Mouse (Mus musculus) liver, embryonic 13.5 days (tissue): ENCODE measurements around the gene Stard3. TPM values are rescaled to one million over a fixed set of nuclear protein-coding genes. Genes with fewer than 3 reads are reported as not detected.

Experiments
- ATAC-seq: fragments of 200-750 bp; cut with Nextera tagmentation; 2 replicates; pipeline ENCODE4 v1.8.0; 2017; ENCODE audit warnings: low read depth, mild to moderate bottlenecking, moderate number of reproducible peaks, moderate library complexity
- DNase-seq: peaks from one replicate; pipeline ENCODE4 v3.0.0; 2022
- H3K27ac ChIP-seq: fragments of 300-500 bp; sonication (generic); 2 replicates; pipeline ENCODE4 v1.5.1; 2015; ENCODE audit warnings: moderate library complexity, mild to moderate bottlenecking, inconsistent platforms
- H3K27me3 ChIP-seq: fragments of 300-500 bp; sonication (generic); 2 replicates; pipeline ENCODE4 v1.6.1; 2015; ENCODE audit warnings: mild to moderate bottlenecking, inconsistent platforms
- H3K36me3 ChIP-seq: fragments of 300-500 bp; sonication (generic); 2 replicates; pipeline ENCODE4 v1.6.1; 2015; ENCODE audit warnings: mild to moderate bottlenecking, inconsistent platforms
- H3K4me1 ChIP-seq: fragments of 300-500 bp; sonication (generic); replicated peaks from 2 replicates; pipeline ENCODE4 v1.6.1; 2015; ENCODE audit warnings: inconsistent platforms
- H3K4me2 ChIP-seq: fragments of 300-500 bp; sonication (generic); 2 replicates; pipeline ENCODE4 v1.6.1; 2015; ENCODE audit warnings: inconsistent platforms, mild to moderate bottlenecking, moderate library complexity
- H3K4me3 ChIP-seq: fragments of 300-500 bp; sonication (generic); replicated peaks from 2 replicates; pipeline ENCODE4 v1.5.1; 2015; ENCODE audit warnings: mild to moderate bottlenecking, inconsistent platforms
- H3K9ac ChIP-seq: fragments of 300-500 bp; sonication (generic); 2 replicates; pipeline ENCODE4 v1.6.1; 2015; ENCODE audit warnings: mild to moderate bottlenecking, inconsistent platforms
- H3K9me3 ChIP-seq: fragments of 300-500 bp; sonication (generic); replicated peaks from 2 replicates; pipeline ENCODE4 v1.6.1; 2016; ENCODE audit warnings: inconsistent platforms
- WGBS: fragments of 180-500 bp; shearing (Covaris S2); methylation state at CpG from one replicate; pipeline ENCODE4 v1.1.7; 2015; ENCODE audit not compliant: insufficient replicate concordance; 5-methylcytosine and 5-hydroxymethylcytosine counted together
- polyA plus RNA-seq: library from polyadenylated mRNA; unstranded; fragments of >200 nt; fragmentation: Nextera tagmentation; extraction: Ambion mirVana; gene quantifications from 2 replicates; pipeline ENCODE4 v1.2.1, GENCODE M21; 2015

Stard3 gene
- polyA plus RNA-seq, 1 experiment from 2014 or later: 14.1 TPM

DNA sequence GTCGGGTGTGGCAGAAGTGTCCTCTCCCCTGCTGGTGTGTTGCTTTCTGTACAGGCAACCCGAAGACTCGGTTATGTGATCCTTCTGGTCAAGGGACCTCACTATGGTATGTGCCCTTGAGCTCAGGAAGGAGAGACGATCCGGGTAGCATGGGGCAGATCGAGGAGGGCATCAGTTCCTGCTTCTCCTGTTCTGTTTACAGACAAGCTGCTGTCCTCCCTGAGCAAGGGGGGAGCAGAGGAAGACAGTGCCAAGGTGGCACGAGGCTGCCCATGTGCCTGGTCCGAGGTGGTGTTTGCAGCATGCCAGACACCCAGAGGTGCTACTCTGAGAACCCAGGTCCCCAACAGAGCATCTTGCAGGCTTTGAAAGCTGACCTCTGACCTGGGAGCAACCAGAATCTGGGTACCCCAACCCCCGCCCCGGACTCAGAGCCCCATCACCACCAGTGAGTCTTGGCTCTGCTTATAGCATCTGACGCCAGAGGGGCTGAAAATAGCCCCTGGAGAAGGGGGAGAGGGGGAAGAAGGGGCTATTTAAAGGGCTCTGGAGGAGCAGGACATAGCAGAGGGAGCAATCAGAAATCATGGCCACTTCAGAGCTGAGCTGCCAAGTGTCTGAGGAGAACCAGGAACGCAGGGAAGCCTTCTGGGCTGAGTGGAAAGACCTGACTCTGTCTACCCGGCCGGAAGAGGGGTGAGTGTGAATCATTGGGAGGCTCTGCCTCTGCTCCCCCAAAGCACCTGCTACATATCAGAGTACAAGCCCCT, 25.3 kb downstream of the Stard3 start, which contains the start of gene Tcap:
Gene Tcap (plus strand): TSS at position 551 of the 770 bp plus-strand sequence.
- Histone ChIP-seq H3K27me3 (peaks cover 55% of the 10 kb centered on the region), H3K9me3 (no peaks in the 10 kb centered on the region), H3K4me2 (no peak within 1 kb of the TSS), H3K4me3 (no peak within 1 kb of the TSS), H3K9ac (no peak within 1 kb of the TSS), H3K27ac (no peak within 1 kb of the TSS), H3K4me1 (0 out of 2 replicates have a peak, but pooled peaks cover 3% of the 10 kb centered on the region), H3K36me3 (peaks cover 22% of the 10 kb centered on the region)
- 45% methylated on average over 14 of the region's 14 CpGs for WGBS
- DNase-seq (no peak), ATAC-seq (no peak)

- DNase-seq: no peak
- Histone ChIP-seq H3K27me3 (peaks cover 63% of the 10 kb centered on the region), H3K9me3 (no peaks in the 10 kb centered on the region), H3K4me3 (no peak overlapping the region), H3K9ac (no peak overlapping the region), H3K27ac (no peak overlapping the region), H3K4me2 (no peak overlapping the region), H3K4me1 (peaks cover 5% of the 10 kb centered on the region), H3K36me3 (peaks cover 16% of the 10 kb centered on the region)
- 60% methylated on average over 20 of the region's 20 CpGs for WGBS
- no peak for ATAC-seq
Observed at GRCm38 (mm10) chr11:98384216-98384615, 26.0 kb downstream of the Stard3 start.

GRCm38 (mm10) chr11:98384721-98385637, 26.8 kb downstream of the Stard3 start:
- 53% methylated on average over 8 of the region's 8 CpGs for WGBS
- peaks cover 9% of the 10 kb centered on the region for H3K36me3 ChIP-seq
- DNase-seq: no peak
- H3K27me3 ChIP-seq: peaks cover 66% of the 10 kb centered on the region
- ATAC-seq: no peak
- no peak overlapping the region for H3K4me3 ChIP-seq
- H3K4me2 ChIP-seq: no peak overlapping the region
- H3K27ac ChIP-seq: no peak overlapping the region
- H3K4me1 ChIP-seq: peaks cover 6% of the 10 kb centered on the region
- no peaks in the 10 kb centered on the region for H3K9me3 ChIP-seq
- no peak overlapping the region for H3K9ac ChIP-seq

DNA sequence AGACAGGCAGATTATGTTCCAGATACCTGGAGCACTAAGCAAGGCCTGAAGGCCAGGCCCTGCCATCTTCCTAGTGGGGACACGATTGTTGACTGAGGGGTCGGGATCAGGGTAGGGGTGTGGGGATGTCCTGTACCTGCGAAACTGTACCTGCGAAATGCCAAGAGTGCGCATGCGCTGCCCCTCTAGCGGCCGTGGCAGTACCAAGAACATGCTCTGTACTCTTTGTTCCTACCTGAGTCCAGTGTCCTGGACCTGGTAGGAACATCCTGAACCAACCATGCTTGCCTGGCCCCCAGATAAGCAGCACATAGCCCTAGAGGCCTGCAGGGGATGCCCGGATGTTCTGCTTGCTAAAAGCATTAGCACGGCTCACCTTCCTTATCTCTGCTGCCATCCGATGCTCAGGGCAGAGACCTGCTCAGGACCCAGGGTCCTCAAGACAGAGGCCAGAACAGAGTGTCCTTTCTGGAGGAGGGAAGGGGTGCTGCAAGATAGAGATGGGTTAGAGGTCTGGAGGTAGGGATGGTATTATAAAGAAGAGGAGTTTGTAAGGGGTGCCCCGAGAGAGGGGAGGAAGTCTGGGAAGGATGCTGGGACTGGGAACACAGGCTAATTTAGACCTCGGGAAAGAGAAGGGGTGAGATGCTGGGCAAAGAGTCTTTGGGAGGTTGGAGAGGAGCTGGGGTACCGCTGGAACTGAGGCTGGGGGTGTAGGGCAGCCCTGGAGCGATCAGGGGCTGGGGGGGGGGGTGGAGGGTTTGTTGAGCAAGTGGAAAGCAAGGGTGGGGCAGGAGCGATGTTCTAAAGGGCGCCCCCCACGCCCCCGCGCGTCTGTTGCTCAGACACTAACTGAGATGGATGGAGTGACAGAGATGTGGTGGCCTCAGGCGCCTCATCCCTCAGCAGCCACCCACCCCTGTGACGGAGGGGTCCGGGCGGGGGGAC, 27.7 kb downstream of the Stard3 start, which contains the start of gene Pnmt:
Gene Pnmt (plus strand): TSS at position 813 of the 948 bp plus-strand sequence.
- DNase-seq (no peak), ATAC-seq (no peak)
- Histone ChIP-seq H3K9me3 (no peaks in the 10 kb centered on the region), H3K36me3 (no peaks in the 10 kb centered on the region), H3K4me3 (no peak within 1 kb of the TSS), H3K4me1 (peaks cover 6% of the 10 kb centered on the region), H3K27me3 (peaks cover 74% of the 10 kb centered on the region), H3K9ac (no peak within 1 kb of the TSS), H3K4me2 (no peak within 1 kb of the TSS), H3K27ac (no peak within 1 kb of the TSS)
- 41% methylated on average over 25 of the region's 25 CpGs for WGBS

DNA sequence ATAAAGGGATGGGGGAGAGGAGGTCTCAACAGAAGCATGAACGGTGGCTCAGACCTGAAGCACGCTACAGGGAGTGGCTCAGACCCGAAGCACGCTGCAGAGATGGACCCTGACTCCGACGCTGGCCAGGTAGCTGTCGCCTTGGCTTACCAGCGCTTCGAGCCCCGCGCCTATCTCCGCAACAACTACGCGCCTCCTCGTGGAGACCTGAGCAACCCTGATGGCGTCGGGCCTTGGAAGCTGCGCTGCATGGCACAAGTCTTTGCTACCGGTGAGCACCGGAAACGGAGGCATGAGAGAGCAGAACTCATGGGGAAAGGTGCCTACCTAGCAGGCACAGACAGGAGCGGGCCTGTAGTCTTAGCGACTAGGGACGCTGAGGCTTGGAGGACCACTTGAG, 28.4 kb downstream of the Stard3 start:
- Histone ChIP-seq H3K36me3 (no peaks in the 10 kb centered on the region), H3K27ac (no peak overlapping the region), H3K4me1 (peaks cover 9% of the 10 kb centered on the region), H3K4me3 (no peak overlapping the region), H3K27me3 (peaks cover 74% of the 10 kb centered on the region), H3K9me3 (no peaks in the 10 kb centered on the region), H3K4me2 (no peak overlapping the region), H3K9ac (no peak overlapping the region)
- DNase-seq: no peak
- no peak for ATAC-seq
- WGBS: 18% methylated on average over 24 of the region's 24 CpGs

DNA sequence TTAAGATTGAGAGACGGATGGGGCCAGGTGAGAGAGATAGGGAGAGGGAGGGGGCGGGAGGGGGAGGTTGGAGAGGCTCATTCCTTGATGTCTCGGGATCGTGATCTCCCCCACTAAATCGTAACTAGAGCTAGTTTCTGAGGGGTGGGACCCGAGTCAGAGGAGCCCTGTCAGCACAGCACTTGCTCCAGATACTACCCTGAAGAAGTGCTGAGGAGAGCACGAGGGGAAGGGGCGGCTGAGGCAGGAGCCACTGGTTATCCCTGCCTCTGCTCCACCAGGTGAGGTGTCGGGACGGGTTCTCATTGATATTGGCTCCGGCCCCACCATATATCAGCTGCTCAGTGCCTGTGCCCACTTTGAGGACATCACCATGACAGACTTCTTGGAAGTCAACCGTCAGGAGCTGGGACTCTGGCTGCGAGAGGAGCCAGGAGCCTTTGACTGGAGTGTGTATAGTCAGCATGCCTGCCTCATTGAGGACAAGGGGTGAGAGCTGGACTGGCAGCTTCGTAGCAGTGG, 28.9 kb downstream of the Stard3 start:
- H3K9ac ChIP-seq: no peak overlapping the region
- peaks cover 14% of the 10 kb centered on the region for H3K4me1 ChIP-seq
- no peaks in the 10 kb centered on the region for H3K36me3 ChIP-seq
- peaks cover 74% of the 10 kb centered on the region for H3K27me3 ChIP-seq
- WGBS: 42% methylated on average over 14 of the region's 14 CpGs
- ATAC-seq (no peak), DNase-seq (no peak)
- no peak overlapping the region for H3K4me2 ChIP-seq
- H3K27ac ChIP-seq: no peak overlapping the region
- H3K9me3 ChIP-seq: no peaks in the 10 kb centered on the region
- no peak overlapping the region for H3K4me3 ChIP-seq

- DNase-seq: no peak
- Histone ChIP-seq H3K36me3 (no peaks in the 10 kb centered on the region), H3K27me3 (peaks cover 70% of the 10 kb centered on the region), H3K4me1 (peaks cover 26% of the 10 kb centered on the region), H3K9me3 (no peaks in the 10 kb centered on the region), H3K27ac (no peak overlapping the region), H3K4me2 (no peak overlapping the region), H3K4me3 (no peak overlapping the region), H3K9ac (no peak overlapping the region)
- 68% methylated on average over 10 of the region's 10 CpGs for WGBS
- no peak for ATAC-seq
Observed at GRCm38 (mm10) chr11:98388282-98388681, 30.1 kb downstream of the Stard3 start.

- Histone ChIP-seq H3K4me1 (peaks cover 36% of the 10 kb centered on the region), H3K9me3 (no peaks in the 10 kb centered on the region), H3K27me3 (peaks cover 60% of the 10 kb centered on the region), H3K9ac (no peak overlapping the region), H3K36me3 (no peaks in the 10 kb centered on the region), H3K4me3 (no peak overlapping the region), H3K27ac (no peak overlapping the region), H3K4me2 (no peak overlapping the region)
- DNase-seq (peak; percentile 24), ATAC-seq (no peak)
- 18% methylated on average over 9 of the region's 9 CpGs for WGBS
Observed at GRCm38 (mm10) chr11:98389221-98389780, 31.1 kb downstream of the Stard3 start.

- Histone ChIP-seq H3K36me3 (no peaks in the 10 kb centered on the region), H3K27me3 (peaks cover 52% of the 10 kb centered on the region), H3K4me2 (no peak overlapping the region), H3K27ac (no peak overlapping the region), H3K4me3 (no peak overlapping the region), H3K4me1 (peaks cover 44% of the 10 kb centered on the region), H3K9me3 (no peaks in the 10 kb centered on the region), H3K9ac (no peak overlapping the region)
- 72% methylated on average over 12 of the region's 12 CpGs for WGBS
- ATAC-seq (no peak), DNase-seq (no peak)
Observed at GRCm38 (mm10) chr11:98390141-98390540, 32.0 kb downstream of the Stard3 start.

- WGBS: 31% methylated on average over 8 of the region's 8 CpGs
- Histone ChIP-seq H3K36me3 (no peaks in the 10 kb centered on the region), H3K4me2 (peak overlapping the region; percentile 57; the same call in 1 of the 2 replicates), H3K9me3 (no peaks in the 10 kb centered on the region), H3K9ac (peak overlapping the region; percentile 39; the same call in 1 of the 2 replicates), H3K4me3 (no peak overlapping the region), H3K4me1 (peaks cover 50% of the 10 kb centered on the region), H3K27ac (peak overlapping the region; percentile 80; the same call in 1 of the 2 replicates), H3K27me3 (peaks cover 33% of the 10 kb centered on the region)
- ATAC-seq (no peak), DNase-seq (no peak)
Observed at GRCm38 (mm10) chr11:98392034-98392433, 33.9 kb downstream of the Stard3 start.
